Mouse (Mus musculus): Measurements from ENCODE around the gene Cyfip2.

DNA sequence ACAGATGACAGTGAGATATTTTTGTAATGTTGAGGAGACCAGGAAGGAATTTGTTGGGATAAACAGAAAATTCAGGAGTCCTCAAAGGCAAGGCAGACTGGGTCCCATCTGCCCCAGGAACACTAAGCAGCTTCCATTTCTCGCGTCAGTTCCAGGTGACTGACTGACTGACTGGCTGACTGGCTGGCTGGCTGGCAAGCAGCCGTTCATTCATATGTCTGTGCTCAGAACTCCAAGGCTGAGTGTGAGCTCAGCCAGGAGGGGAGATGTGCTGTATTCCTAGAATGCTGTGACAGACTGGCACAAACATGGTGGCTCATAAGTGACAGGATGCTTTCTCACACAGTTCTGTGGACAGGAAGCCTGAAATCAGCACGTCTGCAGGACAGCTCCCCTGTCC is 78.7 kb downstream of the Cyfip2 start:
- TF ChIP-seq EP300 (IDR thresholded peaks at IDR 0.05; ENCODE audit: insufficient read depth, low read depth, low read length), result no peak
- TF ChIP-seq POLR2A (IDR thresholded peaks at IDR 0.05; ENCODE audit: insufficient read depth, low read depth, low read length), result no peak
- no peak for TF ChIP-seq CTCF (IDR thresholded peaks at IDR 0.05)

All from heart, adult 2 months (tissue).